Mouse (Mus musculus): ENCODE measurements around the gene Parp9.
"Not testable (repeated sequence)": the region's sequence is repeated elsewhere in the genome, so short reads cannot be mapped to it uniquely, and the experiment has no call there.

Gene Parp9

DNA sequence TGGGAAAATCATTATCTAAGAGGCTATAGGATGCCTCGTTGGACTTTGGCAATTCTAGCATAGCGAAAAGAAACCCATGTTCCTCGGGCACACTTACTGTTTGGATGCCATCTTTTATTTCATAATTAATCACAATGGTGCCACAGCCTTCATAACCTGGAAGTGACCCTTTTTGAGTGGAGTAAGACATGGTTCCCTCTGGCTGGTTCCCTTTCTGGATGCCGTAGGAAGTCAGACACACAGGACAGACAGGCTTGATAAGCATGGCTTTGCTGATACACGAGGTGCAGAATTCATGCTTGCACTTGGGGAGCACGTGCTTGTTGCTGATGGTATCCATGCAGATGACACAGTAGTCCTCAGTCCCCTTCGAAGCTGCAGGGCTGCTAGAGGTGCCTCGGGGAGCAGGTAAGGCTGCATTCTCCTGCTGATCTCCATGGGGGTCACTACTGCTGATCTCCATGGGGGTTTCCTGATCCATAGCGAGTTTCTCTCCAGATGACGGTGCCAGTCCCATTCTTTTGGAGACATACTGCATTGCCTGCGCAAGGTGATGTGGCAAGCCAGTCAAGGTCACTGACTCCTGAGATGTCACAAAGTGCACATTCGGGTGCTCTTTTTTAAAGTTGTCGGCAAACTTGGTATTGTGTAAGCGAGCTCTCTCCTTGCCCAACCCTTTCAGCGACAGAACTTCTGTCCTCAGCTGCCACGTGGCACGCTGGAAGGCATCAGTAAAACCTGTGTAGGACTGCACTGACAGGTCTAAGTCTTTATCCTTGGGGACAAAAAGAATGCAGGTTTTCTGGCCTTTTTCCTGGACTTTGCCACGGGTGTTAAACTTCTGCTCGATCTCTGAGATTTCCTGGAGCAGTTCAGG lies 5.9 kb upstream of the Parp9 start:
- DNase-seq (ENCODE audit: low read depth) = no peak

DNA sequence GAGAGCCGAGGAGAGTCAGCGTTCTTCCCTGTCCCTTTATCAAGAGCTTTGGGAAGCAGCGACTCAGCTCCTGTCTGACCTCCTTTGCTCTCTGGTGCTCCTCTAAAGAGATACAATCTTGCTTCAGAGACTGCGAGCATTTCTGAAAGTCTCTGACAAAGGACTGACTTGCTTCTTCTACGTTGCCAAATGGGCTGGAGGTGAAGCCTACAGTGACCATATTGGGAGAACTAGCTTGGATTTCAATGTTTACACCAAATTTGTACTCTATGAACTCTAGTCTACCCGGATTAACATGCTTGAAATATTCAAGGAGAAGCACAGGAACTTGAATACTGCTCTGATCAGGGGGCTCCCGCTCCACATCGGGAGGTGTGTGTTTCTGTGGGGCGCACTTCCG lies 5.1 kb upstream of the Parp9 start:
- DNase-seq (ENCODE audit: low read depth) = no peak

DNA sequence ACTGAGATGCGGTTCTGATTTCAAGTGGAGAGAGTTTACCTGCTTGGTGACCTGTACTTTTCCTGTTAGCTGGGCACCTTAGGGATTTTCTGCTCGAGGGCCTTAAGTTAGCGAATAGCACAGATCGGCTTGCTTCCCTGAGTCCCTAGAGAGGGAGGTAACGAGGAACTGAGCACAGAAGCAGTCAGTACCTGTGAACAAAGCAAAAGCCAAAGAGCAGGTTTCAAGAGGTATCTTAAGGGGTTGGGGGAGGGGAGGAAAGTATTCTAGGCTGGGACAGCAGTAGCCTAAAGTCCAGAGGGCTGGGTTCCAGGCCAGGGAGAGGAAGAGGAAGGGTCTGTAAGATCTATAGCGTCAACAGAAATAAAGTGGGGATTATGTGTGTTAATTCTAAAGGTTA lies 991 bp downstream of the Parp9 start:
- peak; percentile 31 for DNase-seq (ENCODE audit: low read depth)

DNA sequence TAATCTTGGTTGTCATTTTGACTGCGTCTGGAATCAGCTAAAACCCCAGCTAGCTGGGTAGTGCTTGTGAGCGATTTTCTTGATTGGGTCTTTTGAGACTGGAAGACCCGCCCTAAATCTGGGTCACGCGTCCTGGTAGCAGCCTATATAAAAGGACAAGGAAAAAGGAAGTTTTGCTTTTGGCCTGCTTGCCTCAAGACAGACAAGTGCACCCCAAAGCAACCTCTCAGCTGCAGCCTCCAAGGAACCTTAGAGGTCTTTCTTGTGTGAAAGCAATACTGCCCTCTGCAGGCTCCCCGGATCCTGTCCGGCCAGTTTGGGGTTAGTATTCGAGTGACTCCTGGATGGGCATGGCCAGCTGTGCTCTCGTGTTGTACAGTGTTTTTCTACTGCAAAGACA lies 1.4 kb downstream of the Parp9 start:
- peak; percentile 80 for DNase-seq (ENCODE audit: low read depth)

DNA sequence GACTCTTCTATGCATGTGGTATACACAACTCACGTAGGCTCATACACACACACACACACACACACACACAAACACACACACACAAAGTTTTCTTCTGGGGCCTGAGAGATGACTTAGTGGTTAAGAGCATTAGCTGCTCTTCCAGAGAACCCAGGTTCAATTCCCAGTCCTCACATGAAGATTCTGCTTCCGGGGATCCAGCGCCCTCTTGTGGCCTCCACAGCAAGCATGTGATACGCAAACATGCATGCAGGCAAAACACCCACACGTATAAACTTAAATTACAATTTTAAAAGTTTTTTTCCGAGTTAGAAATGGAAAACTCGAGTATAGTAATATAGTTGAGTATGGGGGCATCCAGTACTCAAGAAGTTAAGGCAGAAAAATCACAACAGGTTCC lies 3.1 kb downstream of the Parp9 start:
- peak; percentile 35 for DNase-seq (ENCODE audit: low read depth)

DNA sequence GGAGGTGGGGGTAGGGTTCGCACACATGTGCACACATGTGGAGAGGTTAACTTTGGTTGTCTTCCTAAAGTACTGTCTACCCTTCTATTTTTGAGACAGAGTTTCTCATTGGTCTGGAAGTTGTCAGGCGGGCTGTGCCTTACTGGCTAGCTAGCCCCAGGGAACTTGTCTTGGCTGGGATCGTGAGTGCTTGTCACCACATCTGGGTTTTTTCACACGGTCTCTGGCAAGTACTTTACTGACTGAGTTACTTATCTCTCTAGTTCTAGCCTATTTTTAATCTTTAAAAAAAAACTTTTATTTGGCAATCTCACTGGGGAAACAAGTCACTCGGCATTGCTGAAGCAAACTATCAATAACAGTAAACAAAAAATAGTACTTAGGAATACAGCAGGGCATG lies 11.0 kb downstream of the Parp9 start:
- DNase-seq (ENCODE audit: low read depth) = no peak

DNA sequence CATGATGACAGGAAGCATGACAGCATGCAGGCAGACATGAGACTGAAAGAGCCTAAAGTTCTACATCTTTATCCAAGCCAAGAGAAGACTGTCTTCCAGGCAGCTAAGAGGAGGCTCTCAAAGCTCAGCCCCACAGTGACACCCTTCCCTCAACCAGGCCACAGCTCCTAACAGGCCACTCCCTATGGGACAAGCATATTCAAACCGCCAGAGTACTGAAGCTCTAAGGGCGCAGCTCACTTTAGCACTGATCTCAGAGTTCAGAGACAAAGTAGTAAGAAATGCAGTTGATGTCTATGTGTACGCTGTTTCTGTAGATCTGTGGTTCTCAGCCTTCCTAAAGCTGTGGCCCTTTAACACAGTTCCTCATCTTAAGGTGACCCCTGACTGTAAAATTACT lies 12.9 kb downstream of the Parp9 start:
- DNase-seq (ENCODE audit: low read depth) = no peak

DNA sequence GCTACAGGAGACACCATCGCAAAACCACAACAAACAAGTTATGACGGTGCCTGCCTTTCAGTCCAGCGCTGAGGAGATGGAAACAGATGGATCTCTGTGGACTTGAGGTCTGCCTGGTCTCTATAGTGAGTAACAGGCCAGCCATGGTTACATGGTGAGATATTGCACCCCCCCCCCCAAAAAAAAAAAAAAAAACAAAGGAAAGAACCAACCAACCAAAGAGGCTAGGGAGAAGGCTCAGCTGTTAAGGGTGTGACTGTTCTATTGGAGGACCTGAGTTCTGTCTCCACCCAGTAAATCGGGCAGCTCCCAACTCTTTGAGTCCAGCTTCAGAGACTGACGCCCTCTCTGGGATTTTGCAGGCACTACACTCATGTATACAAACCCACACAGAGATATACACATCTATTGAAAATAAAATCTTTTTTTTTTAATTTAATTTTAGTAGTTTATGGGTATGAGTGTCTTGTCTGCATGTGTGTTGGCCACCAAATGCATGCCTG lies 14.4 kb downstream of the Parp9 start:
- no peak for DNase-seq (ENCODE audit: low read depth)

DNA sequence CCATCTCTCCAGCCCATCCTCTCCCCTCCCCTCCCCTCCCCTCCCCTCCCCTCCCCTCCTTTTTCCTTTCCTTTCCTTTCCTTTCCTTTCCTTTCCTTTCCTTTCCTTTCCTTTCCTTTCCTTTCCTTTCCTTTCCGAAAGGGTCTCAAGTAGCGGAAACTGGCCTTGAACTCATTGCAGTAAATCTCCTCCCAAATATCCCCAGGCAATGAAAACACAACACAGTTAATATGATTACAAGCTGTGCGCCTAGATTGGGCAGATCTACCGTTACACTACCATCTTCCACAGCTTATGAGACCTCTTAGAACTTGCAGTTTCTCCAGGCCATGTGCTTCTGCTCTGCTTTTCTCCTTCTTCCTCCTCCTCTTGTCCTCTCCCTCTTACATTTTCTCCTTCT lies 27.7 kb downstream of the Parp9 start:
- not testable (repeated sequence) for DNase-seq (ENCODE audit: low read depth)

DNA sequence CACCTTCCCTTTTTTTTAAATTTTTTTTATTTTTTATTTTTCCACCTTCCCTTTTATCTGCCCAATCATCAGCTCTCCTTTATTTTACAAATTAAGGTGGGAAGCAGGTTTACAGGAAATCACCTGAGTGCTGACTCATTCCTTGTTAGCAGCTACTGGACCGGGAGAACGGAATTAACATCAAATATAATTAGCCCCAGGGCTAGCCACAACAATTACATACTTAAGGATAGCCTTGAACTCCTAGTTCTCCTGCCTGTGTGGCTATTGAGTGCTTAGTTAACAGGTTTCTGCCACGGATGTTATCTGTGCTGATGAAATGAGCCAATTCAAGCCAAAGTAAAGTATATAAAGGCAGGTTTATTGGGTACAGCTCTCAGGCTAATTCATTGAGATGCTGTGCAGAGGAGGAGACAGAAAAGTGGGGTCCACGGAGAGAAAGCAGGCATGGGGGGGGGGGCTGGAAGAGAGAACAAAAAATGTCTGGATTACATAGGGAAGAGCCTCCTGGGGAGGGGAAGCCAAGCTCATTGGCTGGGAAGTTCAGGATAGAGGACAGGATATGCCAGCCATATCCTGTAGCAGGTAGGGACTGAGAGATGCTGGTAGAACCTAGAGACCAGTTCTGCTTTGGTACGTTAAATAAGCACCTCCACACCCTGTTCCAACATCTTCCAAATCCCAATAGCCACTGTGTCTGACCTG lies 28.3 kb downstream of the Parp9 start:
- DNase-seq (ENCODE audit: low read depth) = no peak

DNA sequence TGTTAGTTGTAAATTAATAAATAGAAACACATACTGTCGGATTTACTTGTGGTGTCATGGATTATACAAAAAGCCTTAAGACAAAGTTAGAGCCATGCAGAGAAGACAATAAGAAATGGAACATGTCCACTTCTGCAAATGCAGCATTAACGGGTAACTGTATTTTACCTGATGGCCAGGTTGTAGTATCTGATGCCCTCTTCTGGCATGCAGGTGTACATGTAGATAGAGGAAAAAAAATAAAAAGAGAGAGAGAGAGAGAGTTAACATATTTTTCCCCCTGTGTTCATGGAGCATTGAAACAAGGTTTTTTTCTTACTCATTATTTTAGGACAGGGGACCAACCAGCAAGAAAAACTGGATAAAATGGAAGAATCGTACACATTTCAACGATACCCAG lies 29.0 kb downstream of the Parp9 start:
- no peak for DNase-seq (ENCODE audit: low read depth)

DNA sequence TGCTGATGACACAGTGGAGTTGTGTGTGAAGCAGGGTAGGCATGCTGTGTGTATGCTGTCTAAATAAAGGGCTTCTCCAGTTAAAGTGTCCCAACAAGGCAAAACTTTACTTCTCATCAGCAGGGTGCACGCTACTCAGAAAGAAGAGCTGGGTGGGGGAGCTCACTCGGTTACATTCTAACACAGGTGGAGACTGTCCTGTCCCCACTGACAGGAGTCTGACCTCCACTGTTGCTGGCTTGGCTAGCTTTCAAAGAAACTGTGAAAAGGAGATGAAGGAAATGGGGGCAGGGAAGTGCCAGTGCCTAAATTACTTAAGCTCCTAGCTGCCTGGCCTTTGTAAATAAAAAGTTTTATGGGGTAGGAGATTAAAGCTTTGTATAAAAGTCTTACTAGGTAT lies 29.9 kb downstream of the Parp9 start:
- DNase-seq (ENCODE audit: low read depth) = no peak

DNA sequence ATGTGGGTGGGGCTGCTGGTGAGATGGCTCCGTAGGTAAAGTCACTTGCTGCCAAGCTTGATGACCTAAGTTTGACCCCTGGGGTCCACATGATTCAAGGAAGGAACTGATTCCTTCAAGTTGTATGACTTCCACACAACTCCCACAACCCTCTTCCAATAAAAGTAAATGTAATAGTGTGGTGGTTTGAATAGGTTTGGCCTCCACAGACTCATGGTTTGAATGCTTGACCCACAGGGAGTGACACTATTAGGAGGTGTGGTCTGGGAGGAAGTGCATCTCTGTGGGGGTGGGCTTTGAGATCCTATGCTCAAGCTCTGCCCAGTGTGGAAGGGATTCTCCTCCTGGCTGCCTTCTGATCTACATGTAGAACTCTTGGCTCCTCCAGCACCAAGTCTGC lies 35.8 kb downstream of the Parp9 start:
- no peak for DNase-seq (ENCODE audit: low read depth)

DNA sequence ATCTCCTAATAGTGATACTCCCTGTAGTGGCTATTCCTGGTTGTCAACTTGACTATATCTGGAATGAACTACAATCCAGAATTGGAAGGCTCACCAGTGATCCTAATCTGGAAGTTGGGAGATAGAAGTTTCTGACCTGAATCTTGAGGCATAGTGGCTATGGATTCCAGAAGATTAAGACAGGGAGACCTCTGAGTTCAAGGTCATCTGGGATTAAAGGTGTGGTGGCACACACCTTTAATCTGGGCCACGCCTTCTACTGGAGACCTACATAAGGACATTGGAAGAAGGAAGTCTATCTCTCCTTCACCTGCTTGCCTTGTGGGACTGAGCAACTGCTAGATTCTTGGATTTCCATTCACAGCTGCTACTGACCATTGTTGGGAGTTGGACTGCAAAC lies 40.2 kb downstream of the Parp9 start, which contains the start of gene Kpna1:
Gene Kpna1, plus strand, starts transcription at position 301 of the 400 bp plus-strand sequence.
- DNase-seq (ENCODE audit: low read depth) = not testable (repeated sequence)

DNA sequence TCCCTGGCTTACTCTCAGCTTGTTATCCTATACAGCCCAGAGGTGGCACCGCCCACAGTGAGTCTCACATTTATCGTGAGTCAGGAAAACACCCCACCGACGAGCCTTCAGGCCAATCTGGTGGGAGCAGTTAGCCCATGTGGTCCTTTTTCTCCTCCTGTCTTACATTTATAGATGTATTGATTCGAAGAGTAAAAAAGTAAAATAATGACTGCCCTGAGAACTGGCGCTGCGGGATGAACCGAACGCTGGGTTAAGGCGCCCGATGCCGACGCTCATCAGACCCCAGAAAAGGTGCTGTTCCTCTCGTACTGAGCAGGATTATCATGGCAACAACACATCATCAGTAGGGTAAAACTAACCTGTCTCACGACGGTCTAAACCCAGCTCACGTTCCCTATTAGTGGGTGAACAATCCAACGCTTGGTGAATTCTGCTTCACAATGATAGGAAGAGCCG lies 43.1 kb downstream of the Parp9 start:
- peak; percentile 100 for DNase-seq (ENCODE audit: low read depth)

DNA sequence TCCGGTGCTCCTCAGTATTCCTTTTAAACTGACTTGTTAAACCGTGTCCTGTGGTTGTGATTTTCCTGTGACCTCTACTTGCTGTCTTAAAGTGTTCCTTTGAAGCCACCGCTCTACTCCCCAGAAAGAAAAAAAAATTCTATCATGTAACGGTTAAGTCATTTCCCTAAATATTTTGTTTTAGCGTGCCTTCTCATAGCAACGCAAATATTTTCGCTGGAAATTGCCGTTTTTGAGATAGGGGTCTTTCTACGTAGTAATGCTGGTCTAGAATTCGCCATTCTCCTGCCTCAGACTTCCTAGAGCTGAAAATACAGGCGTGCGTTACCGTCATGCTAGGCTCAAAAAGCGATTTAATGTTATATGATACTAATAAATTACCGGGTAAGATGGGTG lies 44.2 kb downstream of the Parp9 start:
- no peak for DNase-seq (ENCODE audit: low read depth)

DNA sequence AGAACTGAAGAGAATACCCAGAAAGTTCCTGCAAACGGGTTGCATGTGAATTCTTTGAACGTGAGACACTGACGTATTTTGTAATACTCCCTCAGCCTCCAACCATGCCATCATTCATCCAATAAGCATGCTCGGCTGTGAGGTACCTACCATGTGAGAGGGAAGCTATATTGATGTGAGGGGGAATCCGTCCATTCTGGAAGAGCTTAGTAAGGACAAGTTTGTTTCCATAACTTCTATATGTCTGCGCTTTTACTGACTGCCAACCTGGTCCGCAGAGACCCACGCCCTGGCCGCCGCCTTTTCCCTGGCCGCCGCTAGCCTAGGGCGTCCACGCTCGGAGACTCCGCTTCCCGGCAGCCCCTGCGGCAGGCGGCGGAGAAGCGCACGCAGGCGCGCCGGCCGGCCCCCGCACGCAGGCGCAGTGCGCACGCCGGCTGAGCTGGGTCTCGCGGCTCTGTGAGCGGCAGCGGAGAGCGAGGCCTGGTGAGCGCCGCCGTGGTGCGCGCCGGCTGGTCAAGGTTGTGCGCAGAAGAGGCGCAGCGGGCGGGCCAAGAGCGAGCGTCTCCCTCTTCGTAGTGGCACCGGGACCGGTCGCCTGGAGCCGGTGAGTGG lies 44.7 kb downstream of the Parp9 start:
- DNase-seq (ENCODE audit: low read depth) = peak; percentile 81

DNA sequence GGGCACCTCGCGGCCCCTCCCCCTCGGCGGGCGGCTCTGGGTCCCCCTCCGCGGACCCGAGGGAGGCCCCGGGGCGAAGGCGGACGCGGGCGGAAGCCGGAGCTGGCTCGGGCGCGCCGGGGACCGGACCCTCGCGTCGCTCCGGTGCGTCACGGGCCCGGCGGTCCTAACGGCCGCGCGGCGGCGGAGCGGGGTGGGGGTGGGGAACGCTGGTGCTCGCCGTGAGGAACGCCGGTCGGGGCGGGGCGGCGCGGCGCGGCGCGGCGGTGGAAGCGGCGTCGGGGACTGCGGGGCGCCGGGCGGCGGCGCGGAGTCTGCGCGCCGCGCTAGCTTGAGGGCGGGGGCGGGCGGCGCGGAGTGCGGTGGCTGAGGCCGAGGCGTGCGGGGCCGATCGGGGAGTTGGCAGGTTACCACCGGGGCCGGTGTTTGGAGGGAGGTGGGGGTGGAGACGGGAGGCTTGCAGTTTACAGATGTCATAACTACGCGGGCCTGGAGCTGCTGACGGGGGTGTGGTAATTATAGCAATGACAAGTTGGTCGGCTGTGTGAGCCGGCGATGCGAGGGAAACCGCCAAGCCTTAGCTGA lies 45.3 kb downstream of the Parp9 start:
- DNase-seq (ENCODE audit: low read depth) = peak; percentile 53

DNA sequence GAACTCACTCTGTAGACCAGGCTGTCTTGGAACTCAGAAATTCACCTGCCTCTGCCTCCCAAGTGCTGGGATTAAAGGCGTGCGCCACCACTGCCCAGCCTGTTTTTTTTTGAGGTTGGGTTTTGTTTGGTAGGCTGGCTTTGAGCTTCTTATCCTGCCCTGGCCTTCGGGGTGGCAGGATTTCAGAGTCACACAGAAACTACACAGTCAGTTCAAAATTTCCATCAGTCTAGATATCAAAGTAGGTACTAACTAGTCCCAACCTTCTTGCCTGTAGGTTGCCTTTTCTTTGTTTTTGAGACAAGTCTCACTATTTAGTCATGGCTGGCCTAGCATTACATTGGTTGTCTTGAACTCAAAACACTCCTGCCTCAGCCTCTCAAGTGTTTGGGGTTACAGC lies 46.2 kb downstream of the Parp9 start:
- DNase-seq (ENCODE audit: low read depth) = peak; percentile 23

DNA sequence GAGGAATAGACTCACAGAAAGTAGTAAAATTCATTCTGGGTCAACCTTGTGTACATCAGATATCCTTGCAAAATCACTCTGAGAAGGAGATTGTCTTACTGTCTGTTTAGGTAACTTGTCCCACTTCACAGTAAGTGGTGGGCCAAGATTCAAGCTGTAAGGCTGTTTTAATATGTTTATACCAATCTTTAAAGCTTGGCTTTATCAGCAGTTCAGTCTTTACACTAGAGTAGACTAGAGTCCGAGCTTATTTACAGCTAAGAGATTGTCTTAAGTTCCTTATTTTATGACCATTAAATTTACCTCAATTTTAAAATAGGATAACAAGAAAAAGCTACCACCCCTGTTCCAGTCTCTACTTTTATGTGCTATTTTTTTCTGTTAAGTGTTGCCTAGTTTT lies 49.7 kb downstream of the Parp9 start:
- DNase-seq (ENCODE audit: low read depth) = no peak

DNA sequence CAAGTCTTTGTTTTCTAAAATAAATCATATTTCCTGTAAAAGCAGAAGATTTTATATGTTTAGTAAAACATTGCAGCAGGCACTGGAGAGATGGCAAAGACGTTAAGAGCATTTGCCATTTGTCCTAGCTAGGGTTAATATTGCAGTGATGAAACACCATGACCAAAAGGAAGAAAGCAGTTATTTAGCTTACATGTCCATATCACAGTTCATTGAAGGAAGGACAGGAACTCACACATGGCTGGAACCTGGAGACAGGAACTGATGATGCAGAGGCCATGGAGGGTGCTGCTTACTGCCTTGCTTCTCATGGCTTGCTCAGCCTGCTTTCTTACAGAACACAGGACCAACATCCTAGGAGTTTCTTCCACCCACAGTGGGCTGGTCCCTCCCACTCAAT lies 54.1 kb downstream of the Parp9 start:
- no peak for DNase-seq (ENCODE audit: low read depth)

DNA sequence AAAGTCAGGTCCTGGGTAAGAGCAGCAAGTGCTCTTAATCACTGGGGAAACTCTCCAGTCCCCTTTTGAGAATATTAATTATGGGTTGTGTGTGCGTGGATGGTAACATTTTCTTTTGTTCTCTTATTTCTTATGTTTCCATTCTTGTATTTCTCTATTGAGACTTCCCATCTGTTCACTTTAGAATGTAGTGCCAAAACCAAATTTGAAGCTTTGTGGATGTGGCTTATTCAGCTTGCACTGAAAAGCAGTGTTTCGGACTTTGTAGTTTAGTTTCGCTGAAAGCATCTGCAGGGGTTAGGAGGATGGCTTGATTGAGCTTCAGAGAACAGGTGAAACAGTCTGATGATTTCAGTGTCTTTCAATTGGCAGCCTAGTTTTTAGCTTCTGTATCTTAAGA lies 55.0 kb downstream of the Parp9 start:
- DNase-seq (ENCODE audit: low read depth) = no peak
